Mouse (Mus musculus): ENCODE results near the gene Ift81. TPM values are rescaled to one million over a fixed set of nuclear protein-coding genes. Genes with fewer than 3 reads are reported as not detected.

Gene Ift81
- polyA plus RNA-seq, 1 experiment from 2014 or later: 39.3 TPM

GRCm38 (mm10) chr5:122503760-122504119 is 110.6 kb downstream of the Ift81 start:
- Histone ChIP-seq H3K27me3 (no peaks in the 10 kb centered on the region), H3K9ac (no peak overlapping the region), H3K36me3 (no peaks in the 10 kb centered on the region), H3K27ac (0 out of 2 replicates have a peak overlapping the region, but pooled peaks have one; percentile 90), H3K4me1 (replicated peaks) (peaks cover 15% of the 10 kb centered on the region), H3K4me3 (no peak overlapping the region), H3K4me2 (no peak overlapping the region), H3K9me3 (replicated peaks) (no peaks in the 10 kb centered on the region)
- no peak for ATAC-seq (replicated peaks; ENCODE audit: insufficient number of reproducible peaks, insufficient read depth, low FRiP score, low read depth)
- 52% methylated on average over 4 of the region's 4 CpGs for WGBS

- peaks cover 17% of the 10 kb centered on the region for H3K4me1 ChIP-seq (replicated peaks)
- no peaks in the 10 kb centered on the region for H3K9me3 ChIP-seq (replicated peaks)
- 34% methylated on average over 15 of the region's 15 CpGs for WGBS
- no peaks in the 10 kb centered on the region for H3K36me3 ChIP-seq
- H3K4me2 ChIP-seq: peak overlapping the region; percentile 87
- H3K9ac ChIP-seq: peak overlapping the region; percentile 85
- no peaks in the 10 kb centered on the region for H3K27me3 ChIP-seq
- no peak for ATAC-seq (replicated peaks; ENCODE audit: insufficient number of reproducible peaks, insufficient read depth, low FRiP score, low read depth)
- H3K4me3 ChIP-seq: peak overlapping the region; percentile 69
- H3K27ac ChIP-seq: peak overlapping the region; percentile 90
These were observed 111.1 kb downstream of the Ift81 start for GRCm38 (mm10) chr5:122503015-122503759.

- peaks cover 20% of the 10 kb centered on the region for H3K4me1 ChIP-seq (replicated peaks)
- H3K4me2 ChIP-seq: peak within 1 kb of the TSS; percentile 87
- H3K36me3 ChIP-seq: no peaks in the 10 kb centered on the region; the same call in 1 of the 2 replicates
- peak within 1 kb of the TSS; percentile 69 for H3K4me3 ChIP-seq
- H3K9me3 ChIP-seq (replicated peaks): no peaks in the 10 kb centered on the region
- H3K27ac ChIP-seq: peak within 1 kb of the TSS; percentile 96
- WGBS: under 1% methylated on average over 91 of the region's 113 CpGs
- no peaks in the 10 kb centered on the region for H3K27me3 ChIP-seq
- peak within 1 kb of the TSS; percentile 98 for H3K9ac ChIP-seq
- peak; percentile 90 for ATAC-seq (replicated peaks; ENCODE audit: insufficient number of reproducible peaks, insufficient read depth, low FRiP score, low read depth)
These were observed 112.0 kb downstream of the Ift81 start, which contains the start of gene Atp2a2 for GRCm38 (mm10) chr5:122502077-122502941. Gene Atp2a2 (minus strand): TSS chr5:122502225.

- Histone ChIP-seq H3K27me3 (no peaks in the 10 kb centered on the region), H3K4me2 (peak overlapping the region; percentile 60), H3K36me3 (peaks cover 7% of the 10 kb centered on the region), H3K9ac (peak overlapping the region; percentile 98), H3K4me1 (replicated peaks) (peaks cover 25% of the 10 kb centered on the region), H3K9me3 (replicated peaks) (no peaks in the 10 kb centered on the region), H3K4me3 (peak overlapping the region; percentile 69), H3K27ac (peak overlapping the region; percentile 96)
- peak; percentile 37 for ATAC-seq (replicated peaks; ENCODE audit: insufficient number of reproducible peaks, insufficient read depth, low FRiP score, low read depth)
- WGBS: under 1% methylated on average over 109 of the region's 113 CpGs
These were observed 112.9 kb downstream of the Ift81 start for GRCm38 (mm10) chr5:122501101-122502076.

- peaks cover 27% of the 10 kb centered on the region for H3K4me1 ChIP-seq (replicated peaks)
- H3K27me3 ChIP-seq: no peaks in the 10 kb centered on the region
- WGBS: 11% methylated on average over 5 of the region's 5 CpGs
- peak overlapping the region; percentile 96 for H3K27ac ChIP-seq
- no peak for ATAC-seq (replicated peaks; ENCODE audit: insufficient number of reproducible peaks, insufficient read depth, low FRiP score, low read depth)
- H3K9me3 ChIP-seq (replicated peaks): no peaks in the 10 kb centered on the region
- H3K4me3 ChIP-seq: peak overlapping the region; percentile 69
- H3K9ac ChIP-seq: peak overlapping the region; percentile 98
- H3K4me2 ChIP-seq: peak overlapping the region; percentile 60
- H3K36me3 ChIP-seq: peaks cover 15% of the 10 kb centered on the region
These were observed 113.8 kb downstream of the Ift81 start for GRCm38 (mm10) chr5:122500563-122500962.

Other genes with a start within 250 kb of the Ift81 start
- 49.4 and 51.7 TPM in 2 replicates for gene Gpn3, start 242.6 kb downstream of the Ift81 start, polyA plus RNA-seq (2015; fragmentation: Nextera tagmentation; extraction: Ambion mirVana)
- 43.7 and 53.7 TPM in 2 replicates for gene Fam216a, start 242.2 kb downstream of the Ift81 start, polyA plus RNA-seq (2015; fragmentation: Nextera tagmentation; extraction: Ambion mirVana)
- gene Arpc3, start 222.6 kb downstream of the Ift81 start, polyA plus RNA-seq (2015; fragmentation: Nextera tagmentation; extraction: Ambion mirVana): 98.6 and 103 TPM in 2 replicates
- gene Anapc7, start 192.8 kb downstream of the Ift81 start, polyA plus RNA-seq (2015; fragmentation: Nextera tagmentation; extraction: Ambion mirVana): 30.2 and 38.5 TPM in 2 replicates
- 288 and 291 TPM in 2 replicates for gene Atp2a2, start 112.3 kb downstream of the Ift81 start, polyA plus RNA-seq (2015; fragmentation: Nextera tagmentation; extraction: Ambion mirVana)
- 3.0 and 3.7 TPM in 2 replicates for gene P2rx7, start 29.4 kb upstream of the Ift81 start, polyA plus RNA-seq (2015; fragmentation: Nextera tagmentation; extraction: Ambion mirVana)
- 19.2 and 21.0 TPM in 2 replicates for gene P2rx4, start 93.0 kb upstream of the Ift81 start, polyA plus RNA-seq (2015; fragmentation: Nextera tagmentation; extraction: Ambion mirVana)
- gene Camkk2, start 164.9 kb upstream of the Ift81 start, polyA plus RNA-seq (2015; fragmentation: Nextera tagmentation; extraction: Ambion mirVana): 11.8 and 17.6 TPM in 2 replicates
- 286 and 337 TPM in 2 replicates for gene Anapc5, start 206.8 kb upstream of the Ift81 start, polyA plus RNA-seq (2015; fragmentation: Nextera tagmentation; extraction: Ambion mirVana)
- 28.5 and 28.7 TPM in 2 replicates for gene Rnf34, start 235.5 kb upstream of the Ift81 start, polyA plus RNA-seq (2015; fragmentation: Nextera tagmentation; extraction: Ambion mirVana)